Mouse (Mus musculus) left cerebral cortex, postnatal 25 days (tissue): ENCODE data around the gene Exosc10. TPM values are rescaled to one million over a fixed set of nuclear protein-coding genes. Genes with fewer than 3 reads are reported as not detected.
A peak's percentile ranks its signal among the peaks of the same experiment; 100 is the strongest.

Source experiments
- DNase-seq, 2 experiments: peaks; one replicate each; pipeline ENCODE4 v3.0.0; 2022; ENCODE audit warnings: low spot score in 2 of 2, mixed read lengths in 1 of 2
- intact Hi-C: fragments of 180-260 bp; cut with DNase I; formaldehyde crosslinking; loops from one replicate; pipeline ENCODE4 v1.15.1; 2025
- total RNA-seq, 2 experiments: library from RNA; stranded (reverse); gene quantifications; 2 replicates each; pipeline ENCODE4 v1.2.3; 2021

Gene Exosc10
- total RNA-seq, 2 experiments from 2014 or later, result 44.3 to 47.1 TPM

- intact Hi-C loops, result no loop called here
- peak in 1 of 2 experiments; percentile 61 for DNase-seq
Measured at GRCm38 (mm10) chr4:148603376-148604139, 45.3 kb downstream of the Exosc10 start.

GRCm38 (mm10) chr4:148604141-148604540 lies 45.9 kb downstream of the Exosc10 start:
- peak; percentile 67 to 93 for DNase-seq
- intact Hi-C loops, result no loop called here

GRCm38 (mm10) chr4:148604541-148605165 lies 46.4 kb downstream of the Exosc10 start:
- peak in 1 of 2 experiments; percentile 65 for DNase-seq
- intact Hi-C loops, result loop anchor here (5.0 kb wide), 1 partner anchor 47 kb away; the partner anchor contains the start of gene Exosc10

GRCm38 (mm10) chr4:148607758-148608157 lies 49.5 kb downstream of the Exosc10 start:
- intact Hi-C loops, result loop anchor here (5.0 kb wide), 1 partner anchor 50 kb away; the partner anchor contains the start of gene Exosc10
- peak; percentile 71 to 80 for DNase-seq

GRCm38 (mm10) chr4:148609805-148610204 lies 51.6 kb downstream of the Exosc10 start:
- intact Hi-C loops, result loop anchor here (5.0 kb wide), 1 partner anchor 53 kb away; the partner anchor contains the start of gene Exosc10
- no peak for DNase-seq

- DNase-seq, result no peak
- intact Hi-C loops, result no loop called here
Measured at GRCm38 (mm10) chr4:148610631-148611364, 52.6 kb downstream of the Exosc10 start.

GRCm38 (mm10) chr4:148612557-148612956 lies 54.3 kb downstream of the Exosc10 start:
- intact Hi-C loops, result no loop called here

GRCm38 (mm10) chr4:148613738-148614137 lies 55.5 kb downstream of the Exosc10 start:
- intact Hi-C loops, result no loop called here
- DNase-seq, result no peak

More at GRCm38 (mm10) chr4:148612557-148612956, 54.3 kb downstream of the Exosc10 start:
- DNase-seq, result no peak

GRCm38 (mm10) chr4:148619805-148620204 lies 61.6 kb downstream of the Exosc10 start:
- intact Hi-C loops, result no loop called here
- no peak for DNase-seq

- intact Hi-C loops, result no loop called here
- no peak for DNase-seq
Measured at GRCm38 (mm10) chr4:148620718-148621117, 62.5 kb downstream of the Exosc10 start.

- no peak for DNase-seq
- intact Hi-C loops, result no loop called here
Measured at GRCm38 (mm10) chr4:148622485-148622884, 64.3 kb downstream of the Exosc10 start.

GRCm38 (mm10) chr4:148623609-148624008 lies 65.4 kb downstream of the Exosc10 start:
- intact Hi-C loops, result no loop called here
- no peak for DNase-seq

GRCm38 (mm10) chr4:148625010-148625409 lies 66.8 kb downstream of the Exosc10 start:
- intact Hi-C loops, result no loop called here
- no peak for DNase-seq

GRCm38 (mm10) chr4:148625756-148626622 lies 67.8 kb downstream of the Exosc10 start:
- intact Hi-C loops, result no loop called here
- DNase-seq, result peak; percentile 41 to 49

GRCm38 (mm10) chr4:148626623-148627185 lies 68.5 kb downstream of the Exosc10 start, which contains the start of gene Tardbp:
Gene Tardbp (minus strand): TSS chr4:148627019.
- intact Hi-C loops, result no loop called here
- DNase-seq, result peak; percentile 93 to 95

GRCm38 (mm10) chr4:148627246-148627645 lies 69.0 kb downstream of the Exosc10 start:
- DNase-seq, result no peak
- intact Hi-C loops, result no loop called here
